Mouse (Mus musculus) kidney, postnatal 14 days (tissue): Measurements from ENCODE around the gene Bmt2.

ENCODE experiments used
- DNase-seq: peaks from one replicate; pipeline ENCODE4 v3.0.0; 2022; ENCODE audit warnings: mixed read lengths

Gene Bmt2

GRCm38 (mm10) chr6:13614568-13614967 is 63.2 kb downstream of the Bmt2 start:
- no peak for DNase-seq

- DNase-seq: no peak
Observed at GRCm38 (mm10) chr6:13613671-13614070, 64.1 kb downstream of the Bmt2 start.

GRCm38 (mm10) chr6:13610869-13611268 is 66.9 kb downstream of the Bmt2 start:
- no peak for DNase-seq

GRCm38 (mm10) chr6:13609353-13610140 is 68.2 kb downstream of the Bmt2 start:
- no peak for DNase-seq

- DNase-seq: peak; percentile 96
Observed at GRCm38 (mm10) chr6:13607621-13608493, 69.9 kb downstream of the Bmt2 start, which contains the start of gene Tmem168. Tmem168 (minus strand) TSS chr6:13608100.

- DNase-seq: no peak
Observed at GRCm38 (mm10) chr6:13606921-13607620, 70.7 kb downstream of the Bmt2 start.

- DNase-seq: no peak
Observed at GRCm38 (mm10) chr6:13606394-13606793, 71.4 kb downstream of the Bmt2 start.

GRCm38 (mm10) chr6:13603134-13603533 is 74.6 kb downstream of the Bmt2 start:
- no peak for DNase-seq

- DNase-seq: peak; percentile 51
Observed at GRCm38 (mm10) chr6:13601587-13601986, 76.2 kb downstream of the Bmt2 start.

- no peak for DNase-seq
Observed at GRCm38 (mm10) chr6:13598239-13598923, 79.4 kb downstream of the Bmt2 start.

GRCm38 (mm10) chr6:13592729-13593345 is 84.9 kb downstream of the Bmt2 start:
- no peak for DNase-seq

GRCm38 (mm10) chr6:13586560-13586959 is 91.2 kb downstream of the Bmt2 start:
- peak; percentile 79 for DNase-seq

- no peak for DNase-seq
Observed at GRCm38 (mm10) chr6:13586154-13586553, 91.6 kb downstream of the Bmt2 start.

- DNase-seq: no peak
Observed at GRCm38 (mm10) chr6:13584788-13585187, 93.0 kb downstream of the Bmt2 start.

- DNase-seq: no peak
Observed at GRCm38 (mm10) chr6:13582075-13582474, 95.7 kb downstream of the Bmt2 start.
